Mouse (Mus musculus): Measurements from ENCODE around the gene Ccdc170. TPM values are rescaled to one million over a fixed set of nuclear protein-coding genes. Genes with fewer than 3 reads are reported as not detected.
"Not testable (repeated sequence)": the region's sequence is repeated elsewhere in the genome, so short reads cannot be mapped to it uniquely, and the experiment has no call there.

Gene Ccdc170
- polyA plus RNA-seq (2012; ENCODE audit: insufficient read depth, insufficient read length, low replicate concordance, missing spikeins): not detected in 2 replicates

DNA sequence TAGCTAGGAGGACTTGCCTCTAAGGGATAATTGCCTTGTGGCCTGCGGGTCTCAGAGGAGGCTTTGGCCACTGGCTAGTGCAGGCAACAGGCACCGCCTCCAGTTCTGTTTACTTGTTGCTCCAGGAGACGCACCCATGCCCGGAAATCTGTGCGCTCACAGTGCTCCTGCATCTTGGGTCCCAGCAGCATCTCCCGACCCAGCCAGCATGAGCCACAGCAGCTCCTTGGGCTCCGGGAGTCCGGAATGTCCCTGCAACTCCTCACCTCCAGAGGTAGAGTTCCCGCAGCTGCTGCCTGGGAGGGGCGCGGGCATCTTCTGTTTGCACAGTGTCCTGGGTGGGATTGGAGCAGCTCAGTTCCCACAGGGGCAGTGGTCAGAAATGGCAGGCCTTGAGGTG, at the start of gene Ccdc170:
Ccdc170 (plus strand) TSS at position 148 of the 400 bp plus-strand sequence.
- no peak for TF ChIP-seq POLR2A (IDR thresholded peaks at IDR 0.05; ENCODE audit: insufficient read depth, low read depth, low read length)
- Histone ChIP-seq H3K4me3 (ENCODE audit: insufficient read depth, low read depth, low read length) (no peak within 1 kb of the TSS), H3K27ac (ENCODE audit: insufficient read depth, low read depth, low read length) (no peak within 1 kb of the TSS), H3K4me1 (ENCODE audit: control insufficient read depth, insufficient read depth, low read length) (peaks cover 10% of the 10 kb centered on the region)
- 59% methylated on average over 11 of the region's 11 CpGs for WGBS

DNA sequence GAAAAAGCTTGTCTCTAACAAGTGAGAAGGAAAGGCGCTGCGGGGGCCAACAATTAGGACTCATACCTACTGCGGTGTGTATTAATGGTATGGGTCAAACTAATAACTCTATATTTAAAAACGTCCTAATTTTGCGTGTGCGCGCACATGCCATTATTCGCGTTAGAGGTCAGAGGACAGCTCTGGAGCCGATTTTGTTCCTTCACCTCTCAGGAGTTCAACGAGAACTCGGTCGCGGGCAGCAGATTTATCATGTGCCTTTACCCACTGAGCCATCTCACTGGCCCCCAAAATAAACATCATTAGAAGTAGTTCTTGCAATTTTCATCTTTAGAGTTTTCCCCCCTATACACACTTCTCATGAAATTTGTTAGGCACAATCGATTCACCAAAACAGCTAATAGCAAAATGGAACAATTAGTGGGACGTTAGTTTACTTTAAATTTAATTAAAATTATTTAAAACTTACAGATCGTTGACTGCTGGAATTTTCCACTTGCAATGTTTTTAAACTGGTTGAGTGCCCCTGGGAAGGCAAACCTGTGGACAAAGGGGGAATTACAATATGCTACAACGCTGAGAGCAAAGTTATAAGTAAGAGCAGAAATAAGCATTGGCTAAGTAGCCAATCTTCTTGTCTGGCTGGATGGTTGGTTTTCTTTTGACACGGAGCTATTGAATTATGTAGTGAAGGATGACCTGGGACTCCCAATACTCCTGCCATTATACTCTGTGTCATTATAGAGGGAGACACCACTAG, 49.1 kb upstream of the Ccdc170 start:
- peaks cover 12% of the 10 kb centered on the region for H3K4me1 ChIP-seq (ENCODE audit: control insufficient read depth, insufficient read depth, low read length)
- peak overlapping the region; percentile 86 for H3K4me3 ChIP-seq (ENCODE audit: insufficient read depth, low read depth, low read length)
- H3K27ac ChIP-seq (ENCODE audit: insufficient read depth, low read depth, low read length): peak overlapping the region; percentile 84
- TF ChIP-seq CTCF (IDR thresholded peaks at IDR 0.05; ENCODE audit: insufficient read depth, low read depth, low read length) (no peak), POLR2A (IDR thresholded peaks at IDR 0.05; ENCODE audit: insufficient read depth, low read depth, low read length) (no peak)
- 6% methylated on average over 19 of the region's 19 CpGs for WGBS

DNA sequence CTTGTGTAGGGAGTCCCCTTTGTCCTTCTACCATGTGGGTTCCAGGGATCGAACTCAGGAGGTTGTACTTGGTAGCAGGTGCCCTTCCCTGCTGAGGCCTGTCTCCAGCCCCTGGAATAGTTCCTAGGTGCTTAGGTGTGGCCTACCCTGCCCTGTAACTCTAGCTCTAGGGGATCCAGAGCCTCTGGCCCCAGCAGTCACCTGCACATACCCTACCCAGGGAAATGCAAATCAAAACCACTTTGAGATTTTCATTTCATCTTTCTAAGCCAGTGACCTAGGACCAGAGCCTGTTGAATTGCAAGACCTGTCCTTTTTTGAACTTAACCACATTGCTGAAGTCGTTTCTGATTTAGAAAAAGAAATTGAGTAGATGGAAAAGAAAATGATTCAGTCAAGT, 48.4 kb upstream of the Ccdc170 start:
- 82% methylated on average over 2 of the region's 2 CpGs for WGBS
- H3K4me1 ChIP-seq (ENCODE audit: control insufficient read depth, insufficient read depth, low read length): peaks cover 12% of the 10 kb centered on the region
- H3K4me3 ChIP-seq (ENCODE audit: insufficient read depth, low read depth, low read length); H3K27ac ChIP-seq (ENCODE audit: insufficient read depth, low read depth, low read length): not testable (repeated sequence)

DNA sequence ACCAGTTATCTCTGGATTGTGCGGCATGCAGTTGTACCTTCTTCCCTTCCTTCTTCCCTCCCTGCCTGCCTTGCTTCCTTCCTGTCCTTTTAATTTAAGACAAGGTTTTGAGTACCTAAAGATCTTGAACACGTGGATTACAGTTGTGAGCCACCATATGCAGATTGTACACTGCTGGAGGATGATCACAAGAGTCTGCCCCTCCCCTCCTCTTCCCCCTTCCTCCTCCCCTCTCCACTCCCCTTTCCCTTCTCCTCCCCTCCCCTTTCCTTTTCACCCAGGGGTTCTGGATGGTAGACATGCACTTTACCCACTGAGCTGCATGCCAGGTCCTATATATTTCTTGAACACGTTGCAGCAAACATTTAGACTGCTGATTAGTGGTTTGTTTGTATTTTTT, 46.9 kb upstream of the Ccdc170 start:
- peaks cover 9% of the 10 kb centered on the region; the same call in 1 of the 2 replicates for H3K4me1 ChIP-seq (ENCODE audit: control insufficient read depth, insufficient read depth, low read length)
- 86% methylated on average over 3 of the region's 3 CpGs for WGBS
- H3K4me3 ChIP-seq (ENCODE audit: insufficient read depth, low read depth, low read length): no peak overlapping the region
- TF ChIP-seq CTCF (IDR thresholded peaks at IDR 0.05; ENCODE audit: insufficient read depth, low read depth, low read length): no peak
- no peak for TF ChIP-seq POLR2A (IDR thresholded peaks at IDR 0.05; ENCODE audit: insufficient read depth, low read depth, low read length)
- H3K27ac ChIP-seq (ENCODE audit: insufficient read depth, low read depth, low read length): no peak overlapping the region

DNA sequence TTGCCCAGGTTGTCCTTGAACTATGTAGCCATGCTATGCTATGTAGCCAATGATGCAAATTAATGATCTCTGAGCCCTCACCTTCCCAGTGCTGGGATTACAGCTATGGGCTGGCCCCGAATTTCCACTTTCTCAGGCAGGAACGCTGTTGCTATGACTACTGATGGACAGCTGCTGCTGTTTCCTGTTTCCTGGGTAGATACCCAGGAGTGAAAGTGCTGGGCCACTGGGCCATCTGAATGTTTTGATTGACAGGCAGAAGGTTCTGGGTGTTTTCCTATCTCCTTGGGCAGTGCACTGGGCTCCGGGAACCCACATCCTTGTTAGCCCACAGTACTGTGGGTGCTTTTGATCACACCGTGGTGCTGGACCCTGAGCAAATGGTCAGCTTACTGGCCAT, 25.9 kb upstream of the Ccdc170 start:
- 83% methylated on average over 4 of the region's 4 CpGs for WGBS

DNA sequence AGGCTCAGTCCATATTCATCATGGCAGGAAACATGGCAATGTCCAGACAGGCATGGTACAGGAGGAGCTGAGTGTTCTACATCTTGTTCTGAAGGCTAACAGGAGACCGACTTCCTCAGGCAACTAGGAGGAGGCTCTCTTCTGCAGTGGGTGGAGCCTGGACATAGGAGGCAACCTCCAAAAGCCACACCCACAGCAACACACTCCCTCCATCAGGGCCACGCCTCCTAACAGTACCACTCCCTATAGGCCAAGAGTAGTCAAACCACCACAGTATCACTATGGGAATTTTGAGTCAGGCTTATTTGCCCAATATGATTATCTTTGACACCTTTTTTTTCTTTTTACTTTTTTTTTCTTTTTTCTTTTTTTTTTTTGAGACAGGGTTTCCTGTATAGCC, 22.1 kb upstream of the Ccdc170 start:
- no peak overlapping the region for H3K4me3 ChIP-seq (ENCODE audit: insufficient read depth, low read depth, low read length)
- H3K4me1 ChIP-seq (ENCODE audit: control insufficient read depth, insufficient read depth, low read length): no peaks in the 10 kb centered on the region
- 100% methylated on average over 2 of the region's 2 CpGs for whole genome bisulfite sequencing
- TF ChIP-seq POLR2A (IDR thresholded peaks at IDR 0.05; ENCODE audit: insufficient read depth, low read depth, low read length): no peak
- TF ChIP-seq CTCF (IDR thresholded peaks at IDR 0.05; ENCODE audit: insufficient read depth, low read depth, low read length): no peak
- H3K27ac ChIP-seq (ENCODE audit: insufficient read depth, low read depth, low read length): no peak overlapping the region

More for the DNA sequence above, 25.9 kb upstream of the Ccdc170 start:
- no peaks in the 10 kb centered on the region for H3K4me1 ChIP-seq (ENCODE audit: control insufficient read depth, insufficient read depth, low read length)
- H3K4me3 ChIP-seq (ENCODE audit: insufficient read depth, low read depth, low read length): no peak overlapping the region
- no peak for TF ChIP-seq POLR2A (IDR thresholded peaks at IDR 0.05; ENCODE audit: insufficient read depth, low read depth, low read length)
- no peak for TF ChIP-seq CTCF (IDR thresholded peaks at IDR 0.05; ENCODE audit: insufficient read depth, low read depth, low read length)
- no peak overlapping the region for H3K27ac ChIP-seq (ENCODE audit: insufficient read depth, low read depth, low read length)

DNA sequence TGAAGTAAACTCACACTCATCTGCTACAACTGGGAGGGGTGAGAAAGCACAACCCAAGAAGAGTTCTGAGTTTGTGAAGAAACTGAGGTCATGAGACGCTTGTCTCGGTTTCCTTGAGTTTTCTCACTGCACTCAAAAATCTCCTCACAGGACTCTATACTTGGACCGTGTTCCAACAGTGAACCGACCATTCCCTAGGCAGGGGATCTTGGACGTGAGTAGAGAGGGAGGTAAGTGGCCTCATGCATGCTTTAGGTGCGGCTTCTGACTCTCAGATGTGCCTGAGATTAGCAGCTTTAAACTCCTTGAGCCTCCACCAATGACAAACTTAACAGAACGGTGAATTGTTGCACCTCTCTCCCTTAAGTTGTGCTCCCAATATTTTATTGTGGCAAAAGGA, 16.5 kb upstream of the Ccdc170 start:
- 85% methylated on average over 7 of the region's 7 CpGs for WGBS
- no peaks in the 10 kb centered on the region for H3K4me1 ChIP-seq (ENCODE audit: control insufficient read depth, insufficient read depth, low read length)
- no peak for TF ChIP-seq POLR2A (IDR thresholded peaks at IDR 0.05; ENCODE audit: insufficient read depth, low read depth, low read length)
- no peak for TF ChIP-seq CTCF (IDR thresholded peaks at IDR 0.05; ENCODE audit: insufficient read depth, low read depth, low read length)
- H3K27ac ChIP-seq (ENCODE audit: insufficient read depth, low read depth, low read length): no peak overlapping the region
- H3K4me3 ChIP-seq (ENCODE audit: insufficient read depth, low read depth, low read length): no peak overlapping the region

DNA sequence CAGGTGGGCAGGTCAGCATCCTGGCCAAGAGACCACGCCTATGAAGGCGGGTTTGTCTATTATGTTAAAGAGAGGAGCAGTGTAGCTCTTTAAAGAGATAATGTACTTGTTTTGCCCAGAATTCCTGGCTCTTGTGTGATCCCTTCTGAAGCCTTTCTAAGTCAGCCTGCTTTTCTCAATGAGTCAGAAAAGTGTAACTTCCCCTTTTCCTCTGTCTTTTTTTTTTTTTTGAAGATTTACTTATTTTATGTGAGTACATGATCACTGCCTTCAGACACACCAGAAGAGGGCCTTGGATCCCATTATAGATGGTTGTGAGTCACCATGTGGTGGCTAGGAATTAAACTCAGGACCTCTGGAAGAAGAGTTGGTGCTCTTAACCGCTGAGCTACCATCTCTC, 12.9 kb upstream of the Ccdc170 start:
- Histone ChIP-seq H3K27ac (ENCODE audit: insufficient read depth, low read depth, low read length) (no peak overlapping the region), H3K4me1 (ENCODE audit: control insufficient read depth, insufficient read depth, low read length) (no peaks in the 10 kb centered on the region), H3K4me3 (ENCODE audit: insufficient read depth, low read depth, low read length) (no peak overlapping the region)
- 90% methylated on average over 3 of the region's 3 CpGs for WGBS
- TF ChIP-seq POLR2A (IDR thresholded peaks at IDR 0.05; ENCODE audit: insufficient read depth, low read depth, low read length) (no peak), CTCF (IDR thresholded peaks at IDR 0.05; ENCODE audit: insufficient read depth, low read depth, low read length) (no peak)

DNA sequence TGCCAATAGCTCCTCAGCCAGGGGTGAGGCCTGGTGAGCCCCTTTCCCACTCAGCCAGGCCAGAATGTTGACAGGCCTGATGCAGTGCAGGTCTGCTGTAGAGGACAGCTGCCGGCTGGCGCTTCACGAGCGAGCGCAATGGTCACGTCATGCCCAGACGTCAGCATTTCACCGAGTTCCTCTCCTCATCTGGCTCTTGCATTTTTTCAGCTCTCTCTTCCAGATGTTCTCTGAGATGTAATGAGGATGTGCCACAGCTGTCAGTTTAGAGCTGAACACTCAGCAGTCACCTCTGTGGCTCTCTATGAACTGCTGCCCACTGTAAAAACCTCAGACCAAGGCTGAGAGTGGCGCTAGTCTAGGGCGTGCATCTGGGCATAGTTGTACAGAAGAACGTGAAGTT, 8.7 kb upstream of the Ccdc170 start:
- 96% methylated on average over 11 of the region's 11 CpGs for WGBS
- no peak for TF ChIP-seq CTCF (IDR thresholded peaks at IDR 0.05; ENCODE audit: insufficient read depth, low read depth, low read length)
- no peak for TF ChIP-seq POLR2A (IDR thresholded peaks at IDR 0.05; ENCODE audit: insufficient read depth, low read depth, low read length)
- no peak overlapping the region for H3K4me3 ChIP-seq (ENCODE audit: insufficient read depth, low read depth, low read length)
- no peaks in the 10 kb centered on the region for H3K4me1 ChIP-seq (ENCODE audit: control insufficient read depth, insufficient read depth, low read length)
- H3K27ac ChIP-seq (ENCODE audit: insufficient read depth, low read depth, low read length): no peak overlapping the region
